27 mouse cellular contexts compared by ENCODE assay signal in genomic region chr3:9487644-9488043, GRCm38 (mm10).
A peak's percentile ranks its signal among the peaks of the same experiment; 100 is the strongest.
DNase-seq lines count a peak whose midpoint lies in the region; ATAC-seq lines count a peak whose summit lies in the region.
"Had no signal": no experiment of that assay in that cellular context is flagged by ENCODE, and none has a peak within 500 bp of the region (broad histone marks: within the 10 kb centered on the region; RNA-seq: fewer than 3 reads in every experiment).

No protein-coding gene starts in this region.

- no peak overlapping the region for H3K4me3 ChIP-seq in forebrain, embryonic 11.5 days (ENCODE audit: low read depth, low read length)
- H3K4me3 ChIP-seq in forebrain, embryonic 10.5 days = no peak overlapping the region
- H3K4me3 ChIP-seq: embryonic facial prominence, embryonic 13.5 days; embryonic facial prominence, embryonic 15.5 days; erythroblast, embryonic 14.5 days; forebrain, embryonic 12.5 days had no signal

- H3K9ac ChIP-seq in forebrain, embryonic 11.5 days (ENCODE audit: low read length) = no peak overlapping the region
- H3K9ac ChIP-seq: embryonic facial prominence, embryonic 13.5 days; embryonic facial prominence, embryonic 15.5 days; forebrain, embryonic 12.5 days had no signal

- DNase-seq in forebrain, embryonic 11.5 days (ENCODE audit: low spot score) = peak; percentile 15
- no peak for DNase-seq in forebrain, embryonic 10.5 days (ENCODE audit: extremely low spot score, low spot score)
- DNase-seq in R1 (ENCODE audit: low read depth, low spot score) = peak; percentile 78
- DNase-seq in layer of hippocampus, adult 8-10 months (ENCODE audit: low spot score in 2 of 2) = no peak
- no peak for DNase-seq in yolk sac, embryonic 10.5 days (ENCODE audit: low spot score)
- DNase-seq: adrenal gland, adult 8-10 months; adrenal gland, postnatal 14 days; adrenal gland, postnatal 36 days; B cell, adult 2 months; cerebellum, adult 11 months; cerebellum, adult 18-20 months; cerebellum, adult 8-10 months; cerebellum, adult 9-11 months; cerebellum, postnatal 14 days; cerebellum, postnatal 36 days; embryo, embryonic 11 days had no signal

- no peaks in the 10 kb centered on the region for H3K9me3 ChIP-seq in forebrain, embryonic 11.5 days (ENCODE audit: control insufficient read depth, low read length)
- no peaks in the 10 kb centered on the region; the same call in 1 of the 2 replicates for H3K9me3 ChIP-seq in forebrain, embryonic 10.5 days
- H3K9me3 ChIP-seq: embryonic facial prominence, embryonic 13.5 days; embryonic facial prominence, embryonic 15.5 days; forebrain, embryonic 12.5 days; G1E had no signal

- H3K36me3 ChIP-seq in forebrain, embryonic 11.5 days (ENCODE audit: control insufficient read depth, insufficient read depth, low read length) = no peaks in the 10 kb centered on the region
- H3K36me3 ChIP-seq in forebrain, embryonic 10.5 days (replicated peaks) = no peaks in the 10 kb centered on the region
- H3K36me3 ChIP-seq: embryonic facial prominence, embryonic 13.5 days; embryonic facial prominence, embryonic 15.5 days; forebrain, embryonic 12.5 days; G1E had no signal

- no peak for ATAC-seq in forebrain, embryonic 11.5 days (replicated peaks; ENCODE audit: low FRiP score)
- ATAC-seq: activated CD4-positive, CD25-positive, alpha-beta regulatory T cell, adult 4 months; CD4-positive, CD25-positive, alpha-beta regulatory T cell, adult 4 months; forebrain, embryonic 14.5 days; forebrain, embryonic 16.5 days; Patski had no signal

- no peaks in the 10 kb centered on the region for H3K27me3 ChIP-seq in forebrain, embryonic 11.5 days (ENCODE audit: control insufficient read depth, insufficient read depth, low read length)
- no peaks in the 10 kb centered on the region for H3K27me3 ChIP-seq in forebrain, embryonic 10.5 days (ENCODE audit: poor library complexity, severe bottlenecking)
- H3K27me3 ChIP-seq: CH12.LX; embryonic facial prominence, embryonic 13.5 days; embryonic facial prominence, embryonic 15.5 days; forebrain, embryonic 12.5 days; Patski had no signal

- H3K4me1 ChIP-seq in forebrain, embryonic 11.5 days (replicated peaks; ENCODE audit: control insufficient read depth, insufficient read depth, low read length) = no peaks in the 10 kb centered on the region
- H3K4me1 ChIP-seq in forebrain, embryonic 10.5 days = peaks cover 6% of the 10 kb centered on the region; the same call in 1 of the 2 replicates
- H3K4me1 ChIP-seq: embryonic facial prominence, embryonic 13.5 days; embryonic facial prominence, embryonic 15.5 days had no signal

- no peak overlapping the region for H3K27ac ChIP-seq in forebrain, embryonic 11.5 days (ENCODE audit: low read depth, low read length)
- no peak overlapping the region for H3K27ac ChIP-seq in forebrain, embryonic 10.5 days
- H3K27ac ChIP-seq: embryonic facial prominence, embryonic 13.5 days; embryonic facial prominence, embryonic 15.5 days; forebrain, embryonic 12.5 days had no signal

- WGBS in forebrain, embryonic 11.5 days = 65% methylated on average over 4 of the region's 4 CpGs
- WGBS in forebrain, embryonic 10.5 days = 61% methylated on average over 4 of the region's 4 CpGs

- H3K4me2 ChIP-seq in forebrain, embryonic 11.5 days (ENCODE audit: low read depth, low read length, severe bottlenecking) = no peak overlapping the region
- H3K4me2 ChIP-seq: embryonic facial prominence, embryonic 13.5 days; embryonic facial prominence, embryonic 15.5 days; forebrain, embryonic 12.5 days had no signal

Comparison
In these comparisons a context has a peak if more than half of its experiments do, and no peak if none do; other contexts are left out.
1. DNase-seq: peak in forebrain, embryonic 11.5 days (single experiment) and R1 (single experiment); none in forebrain, embryonic 10.5 days (single experiment), layer of hippocampus, adult 8-10 months (0 of 2) and yolk sac, embryonic 10.5 days (single experiment).